Mouse (Mus musculus) bone marrow, adult 2 months (tissue): ENCODE results near the gene Rcan2.

ENCODE experiments used
- CTCF ChIP-seq: fragments of 200-500 bp; IDR thresholded peaks from 2 replicates; pipeline ENCODE4 v1.5.1; 2011; ENCODE audit warnings: low read length, control low read depth; ENCODE audit not compliant: control insufficient read depth, insufficient read depth
- POLR2A ChIP-seq: fragments of 200-500 bp; IDR thresholded peaks from 2 replicates; pipeline ENCODE4 v1.6.1; 2011; ENCODE audit warnings: low read depth, mild to moderate bottlenecking, control low read depth, low read length, borderline replicate concordance; ENCODE audit not compliant: control insufficient read depth

- TF ChIP-seq CTCF (no peak), POLR2A (no peak)
Observed at GRCm38 (mm10) chr17:43868808-43869207, 67.7 kb downstream of the Rcan2 start.
